Mouse (Mus musculus) thymus, postnatal 0 days (tissue): ENCODE measurements around the gene Oxsr1. TPM values are rescaled to one million over a fixed set of nuclear protein-coding genes. Genes with fewer than 3 reads are reported as not detected.
A peak's percentile ranks its signal among the peaks of the same experiment; 100 is the strongest.
"Not testable (repeated sequence)": the region's sequence is repeated elsewhere in the genome, so short reads cannot be mapped to it uniquely, and the experiment has no call there.

Experiments
- DNase-seq: peaks from one replicate; pipeline ENCODE4 v3.0.0-alpha.2; 2015; ENCODE audit warnings: low spot score
- polyA plus RNA-seq: library from polyadenylated mRNA; unstranded; fragments of >200 nt; fragmentation: Nextera tagmentation; extraction: Ambion mirVana; gene quantifications from 2 replicates; pipeline ENCODE4 v1.2.1, GENCODE M21; 2015

The Oxsr1 gene
- polyA plus RNA-seq, 1 experiment from 2014 or later = 11.7 TPM

GRCm38 (mm10) chr9:119274814-119275213, 47.4 kb downstream of the Oxsr1 start:
- not testable (repeated sequence) for DNase-seq

DNA sequence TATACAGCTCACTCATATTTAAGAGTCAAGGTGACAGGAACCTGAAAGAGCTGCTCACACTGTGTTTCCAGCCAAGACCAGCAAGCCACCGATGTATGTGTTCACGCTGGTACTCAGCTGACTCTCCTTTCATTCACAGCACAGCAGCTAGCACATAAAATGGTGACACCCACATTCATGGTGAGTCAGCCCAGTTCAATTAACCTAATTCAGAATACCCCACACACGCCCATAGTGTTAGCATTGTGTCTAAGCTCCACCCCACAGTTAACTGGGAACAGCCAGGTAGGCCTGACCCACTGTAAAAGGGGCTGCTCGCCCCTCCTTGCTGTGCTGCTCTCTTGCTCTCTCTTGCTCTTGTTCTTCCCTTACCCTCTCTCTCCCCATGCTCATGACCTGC, 50.7 kb downstream of the Oxsr1 start:
- no peak for DNase-seq

GRCm38 (mm10) chr9:119268588-119269145, 53.6 kb downstream of the Oxsr1 start:
- DNase-seq = no peak

- no peak for DNase-seq
Observed at GRCm38 (mm10) chr9:119268120-119268519, 54.1 kb downstream of the Oxsr1 start.

GRCm38 (mm10) chr9:119266121-119266395, 56.2 kb downstream of the Oxsr1 start:
- not testable (repeated sequence) for DNase-seq

- not testable (repeated sequence) for DNase-seq
Observed at GRCm38 (mm10) chr9:119265373-119266120, 56.7 kb downstream of the Oxsr1 start.

GRCm38 (mm10) chr9:119263067-119263466, 59.2 kb downstream of the Oxsr1 start:
- DNase-seq = no peak

GRCm38 (mm10) chr9:119260825-119261224, 61.4 kb downstream of the Oxsr1 start:
- DNase-seq = no peak

- DNase-seq = no peak
Observed at GRCm38 (mm10) chr9:119258785-119259184, 63.4 kb downstream of the Oxsr1 start.

DNA sequence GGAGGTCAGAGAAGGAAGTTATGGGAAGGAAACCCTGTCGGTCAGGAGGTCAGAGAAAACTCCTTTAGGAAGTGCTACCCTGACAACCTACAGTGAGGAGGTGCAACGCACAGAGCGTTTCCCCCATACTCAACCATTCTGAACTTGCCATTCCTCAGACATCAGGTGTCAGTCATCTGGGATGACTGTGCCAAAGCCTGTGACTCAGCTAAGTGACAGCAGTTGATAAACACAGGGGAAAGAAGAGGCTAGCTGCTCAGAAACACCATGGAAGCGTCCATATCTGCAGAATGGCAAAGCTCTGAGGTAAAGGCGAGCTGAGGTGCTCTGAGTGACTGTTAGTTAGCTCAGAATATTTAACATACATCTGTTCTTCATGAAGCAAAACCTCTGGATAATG, 64.1 kb downstream of the Oxsr1 start:
- DNase-seq = no peak

DNA sequence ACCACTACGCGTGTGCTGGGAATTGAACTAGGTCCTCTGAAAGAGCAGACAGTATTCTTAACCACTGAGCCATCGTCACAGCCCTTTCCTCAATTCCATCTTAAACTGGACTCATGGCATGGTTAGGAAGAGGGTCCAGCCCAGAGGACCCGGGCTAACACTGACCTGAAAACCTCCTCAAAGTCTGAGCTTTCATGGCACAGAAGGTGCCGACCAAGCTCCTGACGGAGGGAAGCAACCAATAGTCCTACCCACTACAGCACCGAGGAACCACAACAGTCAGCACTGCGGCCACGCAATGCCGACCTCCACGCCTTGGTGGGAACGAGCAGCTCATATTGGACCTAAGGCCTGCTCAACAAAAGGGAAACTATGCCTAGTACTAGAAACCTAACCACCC, 66.1 kb downstream of the Oxsr1 start:
- no peak for DNase-seq

DNA sequence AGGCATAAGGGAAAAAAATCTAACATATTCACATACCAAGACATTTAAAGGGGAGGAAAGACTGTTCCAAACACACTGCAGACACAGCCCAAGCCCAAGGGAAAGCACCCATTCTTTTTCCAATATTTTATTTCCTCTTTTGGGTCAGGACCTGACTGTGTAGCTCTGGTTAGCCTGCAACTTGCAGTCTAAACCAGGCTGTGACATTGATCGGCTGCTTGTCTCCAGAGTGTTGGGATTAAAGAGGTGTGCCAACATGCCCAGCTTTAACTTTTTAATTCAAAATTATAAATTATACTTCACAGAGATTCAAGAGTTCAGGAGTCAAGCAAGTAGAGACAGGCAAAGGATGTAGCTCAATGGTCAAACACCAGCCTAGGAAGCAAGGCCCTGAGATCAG, 67.1 kb downstream of the Oxsr1 start:
- DNase-seq = no peak

GRCm38 (mm10) chr9:119254187-119254586, 68.0 kb downstream of the Oxsr1 start:
- no peak for DNase-seq

DNA sequence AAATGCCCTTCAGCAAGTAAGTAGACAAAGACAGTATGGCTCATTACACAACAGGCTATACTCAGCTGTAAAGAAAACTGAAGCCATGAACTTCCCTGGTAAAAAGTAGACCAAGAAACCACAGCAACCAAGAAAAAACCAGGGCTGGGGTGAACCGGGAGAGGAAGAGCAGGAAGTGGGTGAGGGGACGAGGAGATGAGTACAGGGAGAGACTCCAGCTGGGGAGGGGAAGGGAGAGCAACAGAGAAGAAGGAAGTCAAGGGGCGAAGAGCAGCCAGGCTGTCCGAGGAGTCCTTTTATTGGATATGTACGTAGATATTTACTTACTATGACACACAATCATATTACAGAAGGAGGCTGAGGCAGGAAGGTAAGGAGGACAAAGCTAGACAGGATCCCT, 74.2 kb downstream of the Oxsr1 start:
- DNase-seq = peak; percentile 26

DNA sequence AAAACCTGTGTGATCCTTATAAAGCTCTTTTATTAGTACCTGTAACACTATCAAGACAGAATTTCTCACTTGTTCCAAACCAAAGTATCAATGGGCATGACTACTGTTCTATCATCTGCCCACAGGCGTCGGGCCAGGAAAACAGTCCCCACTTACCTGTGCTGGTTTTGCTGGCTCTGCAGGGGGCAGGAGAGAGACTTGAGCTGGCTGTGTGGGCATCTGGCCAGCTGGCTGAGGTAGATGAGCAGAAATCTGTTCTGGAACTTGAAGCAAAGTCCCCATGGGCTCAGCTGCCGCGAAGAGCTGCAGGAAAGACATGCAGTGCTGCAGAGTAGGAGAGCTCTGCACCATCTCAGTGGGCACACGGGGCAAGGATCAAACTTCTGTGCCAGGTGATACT, 75.4 kb downstream of the Oxsr1 start:
- no peak for DNase-seq

GRCm38 (mm10) chr9:119243981-119244380, 78.2 kb downstream of the Oxsr1 start:
- no peak for DNase-seq

DNA sequence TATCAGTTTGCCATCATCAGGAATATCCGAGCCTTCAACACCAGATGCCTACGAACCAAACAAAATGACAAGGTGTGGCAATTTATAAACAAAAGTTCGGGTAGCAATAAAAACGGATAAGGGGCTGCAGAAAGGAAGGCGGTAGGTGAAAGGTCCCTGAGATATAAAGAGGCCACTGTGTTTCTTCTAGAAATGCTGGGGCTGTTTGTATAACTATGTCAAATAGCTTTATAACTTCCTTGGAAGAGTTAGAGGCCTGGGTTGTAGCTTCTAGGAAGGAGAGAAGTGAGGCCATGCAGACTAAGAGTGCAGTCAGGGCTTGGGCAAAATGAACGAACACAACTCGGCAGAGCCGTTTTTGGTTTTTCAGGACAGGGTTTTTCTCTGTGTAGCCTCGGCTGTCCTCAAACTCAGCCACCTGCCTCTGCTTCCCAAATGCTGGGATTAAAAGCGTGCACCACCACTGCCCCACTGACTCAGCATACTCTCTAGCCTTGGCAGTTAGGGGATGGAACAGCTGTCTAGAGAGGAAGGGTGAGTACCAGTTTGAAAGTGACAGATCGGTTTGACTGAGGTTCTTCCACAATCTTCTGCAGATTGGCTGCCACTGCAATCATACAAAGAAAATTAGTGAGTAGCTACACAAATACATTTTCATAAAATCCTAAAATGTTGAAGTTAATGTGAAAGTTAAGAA, 80.9 kb downstream of the Oxsr1 start:
- DNase-seq = no peak

GRCm38 (mm10) chr9:119240286-119240997, 81.8 kb downstream of the Oxsr1 start:
- DNase-seq = no peak

- no peak for DNase-seq
Observed at GRCm38 (mm10) chr9:119239274-119239673, 83.0 kb downstream of the Oxsr1 start.

DNA sequence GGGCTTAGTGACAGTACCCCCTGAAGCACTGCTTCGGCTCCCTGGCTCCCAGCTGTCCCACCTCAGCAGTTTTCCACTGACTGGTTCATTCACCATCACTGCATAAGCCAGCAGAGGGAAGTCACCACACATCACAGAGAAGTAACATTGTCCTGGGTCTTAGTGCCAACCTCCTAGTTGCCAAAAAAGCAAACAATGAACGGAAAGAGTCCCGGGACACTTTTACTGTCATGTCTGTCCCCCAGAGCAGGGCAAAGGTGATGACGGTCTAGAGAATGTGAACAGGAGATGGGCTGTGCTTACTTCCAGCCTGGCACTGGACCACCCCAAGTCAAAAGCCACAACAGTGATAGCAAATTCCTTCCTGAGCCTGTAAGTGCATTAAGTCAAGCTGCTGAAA, 83.4 kb downstream of the Oxsr1 start:
- no peak for DNase-seq

- DNase-seq = no peak
Observed at GRCm38 (mm10) chr9:119231552-119231951, 90.7 kb downstream of the Oxsr1 start.

GRCm38 (mm10) chr9:119230829-119231228, 91.4 kb downstream of the Oxsr1 start:
- DNase-seq = no peak
